9 mouse cellular contexts compared by ENCODE assay signal in genomic region chr19:20344511-20345316, GRCm38 (mm10). TPM values are rescaled to one million over a fixed set of nuclear protein-coding genes. Genes with fewer than 3 reads are reported as not detected.
DNase-seq lines count a peak whose midpoint lies in the region; ATAC-seq lines count a peak whose summit lies in the region.
"Had no signal": no experiment of that assay in that cellular context is flagged by ENCODE, and none has a peak within 500 bp of the region (broad histone marks: within the 10 kb centered on the region; RNA-seq: fewer than 3 reads in every experiment).

No protein-coding gene starts in this region.

- no peak for ATAC-seq in heart, embryonic 12.5 days (ENCODE audit: insufficient number of reproducible peaks, low FRiP score)
- peak; percentile 86 for ATAC-seq in hindbrain, embryonic 13.5 days (ENCODE audit: low FRiP score)
- ATAC-seq in midbrain, embryonic 12.5 days (ENCODE audit: low FRiP score, low read depth), result peak; percentile 81
- ATAC-seq in stomach, embryonic 16.5 days (ENCODE audit: insufficient read depth, low FRiP score), result no peak

- H3K9me3 ChIP-seq in heart, embryonic 12.5 days (replicated peaks), result no peaks in the 10 kb centered on the region
- H3K9me3 ChIP-seq in hindbrain, embryonic 13.5 days, result 0 out of 2 replicates have a peak, but pooled peaks cover 6% of the 10 kb centered on the region
- no peaks in the 10 kb centered on the region for H3K9me3 ChIP-seq in midbrain, embryonic 12.5 days
- no peaks in the 10 kb centered on the region; the same call in 1 of the 2 replicates for H3K9me3 ChIP-seq in stomach, embryonic 16.5 days (replicated peaks; ENCODE audit: control insufficient read depth, low read length)

- no peak overlapping the region for H3K9ac ChIP-seq in heart, embryonic 12.5 days
- peak overlapping the region; percentile 29; the same call in 1 of the 2 replicates for H3K9ac ChIP-seq in hindbrain, embryonic 13.5 days
- H3K9ac ChIP-seq in midbrain, embryonic 12.5 days (replicated peaks), result no peak overlapping the region
- no peak overlapping the region for H3K9ac ChIP-seq in stomach, embryonic 16.5 days (ENCODE audit: low read length)

- H3K4me3 ChIP-seq in heart, embryonic 12.5 days, result no peak overlapping the region
- H3K4me3 ChIP-seq in hindbrain, embryonic 13.5 days, result no peak overlapping the region
- no peak overlapping the region for H3K4me3 ChIP-seq in midbrain, embryonic 12.5 days
- H3K4me3 ChIP-seq in stomach, embryonic 16.5 days (replicated peaks; ENCODE audit: low read length), result no peak overlapping the region
- H3K4me3 ChIP-seq: megakaryocyte, embryonic 14.5 days had no signal

- H3K4me2 ChIP-seq in heart, embryonic 12.5 days, result no peak overlapping the region
- H3K4me2 ChIP-seq in hindbrain, embryonic 13.5 days, result peak overlapping the region; percentile 26; the same call in 1 of the 2 replicates
- peak overlapping the region; percentile 31 for H3K4me2 ChIP-seq in midbrain, embryonic 12.5 days (replicated peaks)
- H3K4me2 ChIP-seq in stomach, embryonic 16.5 days (ENCODE audit: low read depth, low read length), result peak overlapping the region; percentile 29; the same call in 1 of the 2 replicates

- DNase-seq in heart, adult 18-20 months, result peak; percentile 16 to 42
- peak; percentile 54 for DNase-seq in R1 (ENCODE audit: low read depth, low spot score)
- DNase-seq in embryo, embryonic 9.5 days (ENCODE audit: extremely low spot score), result peak; percentile 43
- peak; percentile 37 for DNase-seq in left cerebral cortex, adult 11 months (ENCODE audit: low spot score)

- WGBS in heart, embryonic 12.5 days, result 52% methylated on average over 11 of the region's 11 CpGs
- 40% methylated on average over 11 of the region's 11 CpGs for WGBS in hindbrain, embryonic 13.5 days
- 41% methylated on average over 11 of the region's 11 CpGs for WGBS in midbrain, embryonic 12.5 days
- 32% methylated on average over 11 of the region's 11 CpGs for WGBS in stomach, embryonic 16.5 days

- no peaks in the 10 kb centered on the region for H3K27me3 ChIP-seq in heart, embryonic 12.5 days (replicated peaks)
- no peaks in the 10 kb centered on the region for H3K27me3 ChIP-seq in hindbrain, embryonic 13.5 days
- H3K27me3 ChIP-seq in midbrain, embryonic 12.5 days, result no peaks in the 10 kb centered on the region
- H3K27me3 ChIP-seq in stomach, embryonic 16.5 days (ENCODE audit: control insufficient read depth, insufficient read depth, low read length), result no peaks in the 10 kb centered on the region
- H3K27me3 ChIP-seq: megakaryocyte, embryonic 14.5 days had no signal

- H3K27ac ChIP-seq in heart, embryonic 12.5 days (ENCODE audit: poor library complexity, severe bottlenecking), result no peak overlapping the region
- H3K27ac ChIP-seq in hindbrain, embryonic 13.5 days, result peak overlapping the region; percentile 62; the same call in 1 of the 2 replicates
- 0 out of 2 replicates have a peak overlapping the region, but pooled peaks have one; percentile 35 for H3K27ac ChIP-seq in midbrain, embryonic 12.5 days (replicated peaks)
- no peak overlapping the region for H3K27ac ChIP-seq in stomach, embryonic 16.5 days (ENCODE audit: low read length)

- no peaks in the 10 kb centered on the region for H3K4me1 ChIP-seq in heart, embryonic 12.5 days (replicated peaks)
- peaks cover 6% of the 10 kb centered on the region for H3K4me1 ChIP-seq in hindbrain, embryonic 13.5 days (replicated peaks)
- H3K4me1 ChIP-seq in midbrain, embryonic 12.5 days, result 0 out of 2 replicates have a peak, but pooled peaks cover 3% of the 10 kb centered on the region
- H3K4me1 ChIP-seq in stomach, embryonic 16.5 days (ENCODE audit: control insufficient read depth, insufficient read depth, low read length), result no peaks in the 10 kb centered on the region

- H3K36me3 ChIP-seq in heart, embryonic 12.5 days, result no peaks in the 10 kb centered on the region
- H3K36me3 ChIP-seq in hindbrain, embryonic 13.5 days, result no peaks in the 10 kb centered on the region
- no peaks in the 10 kb centered on the region for H3K36me3 ChIP-seq in midbrain, embryonic 12.5 days
- no peaks in the 10 kb centered on the region for H3K36me3 ChIP-seq in stomach, embryonic 16.5 days (ENCODE audit: control insufficient read depth, insufficient read depth, low read length)

RNA-seq across cellular contexts. Expression of gene Anxa1, which starts 46.0 kb away (rescaled TPM):
- total RNA-seq in heart, adult 18-20 months (2021), result 10 to 100 TPM; 17.3 to 19.3 TPM
- polyA plus RNA-seq in heart, embryonic 12.5 days (2016; fragmentation: Nextera tagmentation; extraction: Ambion mirVana), result 15.8 and 17.4 TPM in 2 replicates
- polyA plus RNA-seq in hindbrain, embryonic 13.5 days (2015; fragmentation: Nextera tagmentation; extraction: Ambion mirVana), result 8.4 and 9.5 TPM in 2 replicates
- 5.2 and 7.8 TPM in 2 replicates for polyA plus RNA-seq in midbrain, embryonic 12.5 days (2016; fragmentation: Nextera tagmentation; extraction: Ambion mirVana)
- polyA plus RNA-seq in stomach, embryonic 16.5 days (2015; fragmentation: Nextera tagmentation; extraction: Ambion mirVana), result 1,277 and 1,737 TPM in 2 replicates

Comparison
In these comparisons a context has a peak if more than half of its experiments do, and no peak if none do; other contexts are left out.
1. ATAC-seq: peak in hindbrain, embryonic 13.5 days (single experiment) and midbrain, embryonic 12.5 days (single experiment); none in heart, embryonic 12.5 days (single experiment) and stomach, embryonic 16.5 days (single experiment).
2. H3K27ac ChIP-seq: peak in hindbrain, embryonic 13.5 days (single experiment) and midbrain, embryonic 12.5 days (single experiment); none in heart, embryonic 12.5 days (single experiment) and stomach, embryonic 16.5 days (single experiment).
3. RNA of gene Anxa1, which starts 46.0 kb away (polyA plus RNA-seq): 1,277 to 1,737 TPM in stomach, embryonic 16.5 days; 15.8 to 17.4 TPM in heart, embryonic 12.5 days, 8.4 to 9.5 TPM in hindbrain, embryonic 13.5 days and 5.2 to 7.8 TPM in midbrain, embryonic 12.5 days; every median in the first group is over 10 times any median in the second.
4. Peak in every context shown above with its lines, with median percentiles within 50 percentile points of each other: DNase-seq.